Mouse (Mus musculus): ENCODE results near the gene Fbxw4.

The Fbxw4 gene

GRCm38 (mm10) chr19:45581257-45581656 lies 78.9 kb downstream of the Fbxw4 start:
- in situ Hi-C loops (cut with MboI; ENCODE audit: low sequenced_read_pairs) = no loop called here

DNA sequence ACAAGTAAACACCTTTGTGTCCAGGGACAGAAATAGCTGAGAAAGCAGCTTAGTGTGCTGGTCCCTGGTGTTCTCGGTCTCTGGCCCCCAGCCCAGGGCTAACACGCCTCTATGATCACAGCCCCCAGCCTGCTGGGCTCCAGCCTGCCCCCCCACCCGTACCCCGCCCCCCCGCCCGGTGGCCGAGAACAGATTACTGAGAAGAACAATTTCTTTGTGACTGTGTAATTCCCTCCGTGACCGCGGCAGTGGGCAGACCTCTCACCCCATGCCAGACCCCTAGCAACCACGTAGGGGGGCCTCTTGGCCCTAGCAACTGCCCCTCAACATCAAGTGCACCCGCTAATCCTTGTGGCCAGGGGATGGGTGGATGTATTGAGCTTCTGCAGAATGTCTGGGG lies 79.9 kb downstream of the Fbxw4 start:
- in situ Hi-C loops (cut with MboI; ENCODE audit: low sequenced_read_pairs) = no loop called here

DNA sequence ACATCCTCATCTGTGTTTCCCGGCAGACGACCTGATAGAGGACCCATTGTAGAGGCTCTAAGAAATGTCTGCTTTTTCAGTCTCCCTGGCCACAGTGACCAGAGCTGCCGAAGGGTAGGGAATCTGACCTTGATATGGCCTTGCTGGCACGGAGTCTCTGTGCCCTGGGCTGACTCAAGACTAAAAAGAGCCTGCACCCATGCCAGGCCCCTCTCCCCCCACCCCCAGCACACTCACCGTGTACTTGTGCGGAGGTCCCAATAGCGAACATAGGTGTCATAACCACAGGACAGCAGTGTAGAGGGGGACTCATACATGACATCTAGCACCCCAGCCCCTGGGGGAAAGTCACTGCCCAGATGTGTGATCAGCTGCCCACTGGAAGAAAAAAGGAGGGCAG lies 80.7 kb downstream of the Fbxw4 start:
- in situ Hi-C loops (cut with MboI; ENCODE audit: low sequenced_read_pairs) = no loop called here

GRCm38 (mm10) chr19:45578976-45579375 lies 81.1 kb downstream of the Fbxw4 start:
- in situ Hi-C loops (cut with MboI; ENCODE audit: low sequenced_read_pairs) = no loop called here

DNA sequence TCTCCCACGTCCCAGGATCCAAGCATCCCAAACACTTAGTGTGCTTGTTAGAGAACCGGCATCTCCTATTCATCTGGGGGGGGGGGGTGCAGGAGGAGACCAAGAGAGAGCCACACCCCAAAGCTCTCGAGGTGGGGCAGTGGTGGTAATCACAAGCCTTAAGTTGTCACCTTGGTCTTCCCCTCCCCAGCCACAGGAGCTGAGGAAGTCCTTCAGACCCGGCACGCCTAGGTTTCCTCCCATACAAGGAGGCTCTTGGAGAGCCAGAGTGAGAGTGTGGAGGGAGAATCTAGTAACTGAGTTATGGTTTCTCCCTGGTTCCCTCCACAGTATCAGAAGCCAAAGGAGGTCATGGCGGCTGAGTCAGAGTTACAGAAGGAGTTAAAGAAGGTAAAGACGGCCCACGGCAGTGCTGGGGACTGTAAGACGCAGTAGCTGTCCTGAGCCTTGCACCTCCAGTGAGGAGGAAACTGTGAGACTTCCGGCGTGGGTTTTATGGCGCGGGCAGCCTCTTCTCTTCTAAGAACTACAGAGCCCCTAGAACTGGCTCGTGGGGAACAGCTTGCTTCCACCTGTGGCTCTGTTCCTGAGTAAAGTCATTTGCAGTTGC lies 82.9 kb downstream of the Fbxw4 start:
- in situ Hi-C loops (cut with MboI; ENCODE audit: low sequenced_read_pairs) = no loop called here

- in situ Hi-C loops (cut with MboI; ENCODE audit: low sequenced_read_pairs) = no loop called here
Observed at GRCm38 (mm10) chr19:45575632-45576001, 84.5 kb downstream of the Fbxw4 start.

GRCm38 (mm10) chr19:45574941-45575631 lies 85.0 kb downstream of the Fbxw4 start:
- in situ Hi-C loops (cut with MboI; ENCODE audit: low sequenced_read_pairs) = no loop called here

DNA sequence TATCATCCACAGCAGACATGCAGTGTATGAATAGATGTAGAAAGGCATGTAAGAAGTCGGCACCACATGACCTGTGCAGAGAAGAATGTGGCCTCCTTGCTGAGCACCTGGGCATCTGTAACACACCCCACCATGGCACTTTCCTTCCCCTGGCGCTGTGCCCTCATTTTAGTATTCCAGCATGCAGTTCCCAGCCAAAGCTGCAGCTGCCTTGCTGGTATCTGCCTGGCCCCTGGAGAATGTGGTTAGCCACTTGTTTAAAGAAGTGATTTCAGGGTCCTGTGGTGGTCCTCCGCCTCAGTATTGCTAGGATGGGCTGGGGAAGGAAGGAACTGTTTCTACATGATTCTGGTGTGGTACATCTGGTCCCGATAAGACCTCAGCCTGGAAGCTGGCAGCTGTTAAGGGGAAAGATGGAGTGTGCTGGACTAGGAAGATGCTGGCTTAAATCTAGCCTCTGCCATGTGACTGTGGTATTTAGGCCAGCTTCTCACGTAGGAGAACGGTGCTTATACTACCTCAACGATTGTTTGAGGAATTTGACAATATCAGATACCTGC lies 85.7 kb downstream of the Fbxw4 start:
- in situ Hi-C loops (cut with MboI; ENCODE audit: low sequenced_read_pairs) = no loop called here

DNA sequence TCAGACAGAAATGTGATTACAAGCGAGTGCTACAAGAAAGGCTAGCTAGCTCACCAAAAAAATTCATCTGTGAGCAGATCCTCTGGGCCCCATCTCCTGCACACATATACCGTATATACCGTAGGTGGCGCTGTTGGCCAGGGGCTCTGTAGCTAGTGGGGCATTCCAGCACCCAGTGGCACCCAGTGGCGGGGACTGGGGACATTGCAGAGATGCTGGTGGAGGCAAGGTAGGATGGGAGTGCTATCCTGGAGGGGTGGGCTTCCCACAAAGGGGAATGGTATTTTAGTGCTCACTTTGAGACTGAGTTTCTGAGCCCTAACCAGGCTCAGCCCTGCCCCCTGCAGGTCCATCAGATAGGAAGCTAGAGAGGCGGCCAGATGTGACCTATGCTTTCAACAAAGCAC lies 86.2 kb downstream of the Fbxw4 start:
- in situ Hi-C loops (cut with MboI; ENCODE audit: low sequenced_read_pairs) = no loop called here

DNA sequence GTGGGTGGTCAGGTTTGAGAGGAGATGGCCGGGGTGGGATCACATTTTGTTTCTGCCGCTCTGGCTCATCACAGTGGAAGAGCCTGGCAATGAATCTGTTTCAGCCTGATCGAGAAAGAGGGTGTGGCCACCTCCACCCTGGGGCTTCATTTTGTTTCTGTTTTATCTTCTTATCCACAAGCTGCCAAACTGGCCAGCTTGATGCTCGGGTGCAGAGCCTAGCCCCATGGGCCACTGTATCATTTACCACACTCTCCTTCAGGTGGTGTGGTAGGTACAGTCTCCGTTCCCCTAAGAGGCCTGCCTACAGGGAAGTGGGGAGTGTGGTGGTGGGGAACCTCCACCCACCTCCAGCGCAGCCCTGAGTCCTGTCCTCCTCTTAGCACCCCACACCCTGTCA lies 87.1 kb downstream of the Fbxw4 start:
- in situ Hi-C loops (cut with MboI; ENCODE audit: low sequenced_read_pairs) = no loop called here

DNA sequence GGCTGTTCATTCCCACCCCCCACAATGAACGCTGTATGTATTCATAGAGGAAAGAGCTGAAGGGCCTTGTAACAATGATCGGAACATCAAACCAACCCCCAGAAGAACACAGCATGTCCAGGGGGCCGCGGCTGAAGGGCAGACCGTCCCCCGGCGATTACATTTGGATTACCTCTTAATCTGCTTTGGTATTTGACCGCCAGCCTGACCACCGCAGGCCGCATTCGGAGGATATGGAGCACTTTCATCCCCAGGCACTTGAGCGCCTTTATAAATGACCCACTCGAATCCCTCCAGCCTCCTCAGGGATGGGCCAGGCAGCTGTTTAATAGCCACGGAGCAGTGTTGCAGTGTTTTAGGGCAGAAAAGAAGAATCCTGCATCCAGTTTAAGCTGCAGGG lies 92.7 kb downstream of the Fbxw4 start:
- in situ Hi-C loops (cut with MboI; ENCODE audit: low sequenced_read_pairs) = no loop called here

DNA sequence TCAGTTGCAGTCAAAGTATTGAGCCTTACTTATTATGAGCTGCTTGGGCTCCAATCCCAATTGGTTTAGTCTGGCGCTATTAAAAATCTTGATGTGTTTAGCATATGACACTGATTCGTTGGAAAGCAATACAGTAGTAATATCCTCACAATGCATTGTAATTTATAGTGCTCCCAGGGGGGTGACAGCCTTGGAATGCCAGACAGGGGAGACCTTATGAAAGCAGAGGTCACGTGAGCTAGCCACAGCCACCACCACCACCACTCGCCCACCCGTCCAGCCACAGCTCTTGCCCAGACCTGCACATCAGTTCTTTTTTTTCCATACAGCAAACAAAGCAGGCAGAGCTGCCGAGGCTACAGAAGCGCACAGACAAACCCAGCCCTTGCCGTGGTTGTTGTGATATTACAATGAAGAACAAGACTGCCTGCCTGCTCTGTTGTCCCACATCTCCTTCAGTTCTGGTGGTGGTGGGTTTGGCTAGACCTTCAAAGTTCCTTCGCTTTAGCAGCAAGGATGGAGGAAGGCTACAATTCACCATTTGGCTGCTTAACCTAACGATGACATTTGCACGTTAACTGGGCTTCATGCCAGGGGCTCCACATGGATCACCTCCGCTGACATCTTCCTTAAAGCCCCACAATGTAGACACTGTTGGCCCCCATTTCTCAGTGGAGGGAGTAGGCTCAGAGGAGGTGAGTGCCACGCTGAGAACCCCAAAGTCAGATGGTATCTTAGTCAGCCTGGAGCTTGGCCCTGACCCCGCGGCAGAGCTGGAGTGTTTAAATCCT lies 94.0 kb downstream of the Fbxw4 start:
- in situ Hi-C loops (cut with MboI; ENCODE audit: low sequenced_read_pairs) = no loop called here

GRCm38 (mm10) chr19:45560153-45560890 lies 99.8 kb downstream of the Fbxw4 start, which contains the start of the genes Poll and Gm17018:
Gene Poll (minus strand): TSS chr19:45560531.
Gene Gm17018 (plus strand): TSS chr19:45560615.
- in situ Hi-C loops (cut with MboI; ENCODE audit: low sequenced_read_pairs) = no loop called here

GRCm38 (mm10) chr19:45554136-45554535 lies 106.0 kb downstream of the Fbxw4 start:
- in situ Hi-C loops (cut with MboI; ENCODE audit: low sequenced_read_pairs) = no loop called here

GRCm38 (mm10) chr19:45552187-45552586 lies 107.9 kb downstream of the Fbxw4 start:
- in situ Hi-C loops (cut with MboI; ENCODE audit: low sequenced_read_pairs) = no loop called here

DNA sequence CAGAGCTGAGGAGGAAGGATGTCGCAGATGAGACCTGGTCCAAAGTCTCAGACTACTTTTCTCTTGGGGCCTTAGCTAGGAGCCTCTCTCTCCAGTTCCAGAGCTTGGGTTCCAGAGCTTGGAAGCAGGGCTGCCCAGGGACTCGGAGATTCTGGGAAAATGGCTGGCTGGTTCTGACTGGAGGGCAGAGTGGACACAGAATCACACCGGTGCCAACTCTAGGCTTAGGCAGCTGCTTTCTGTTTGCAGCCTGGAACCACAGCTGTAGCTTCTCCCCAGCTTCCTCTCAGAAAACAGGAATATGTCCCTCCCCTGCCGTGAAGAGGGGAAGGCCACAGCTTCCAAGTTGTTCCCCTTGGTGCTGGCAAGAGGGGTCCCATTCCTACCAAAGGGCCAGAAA lies 110.2 kb downstream of the Fbxw4 start:
- in situ Hi-C loops (cut with MboI; ENCODE audit: low sequenced_read_pairs) = loop anchor here (10.0 kb wide), 1 partner anchor 325 kb away; no protein-coding TSS in a partner anchor

DNA sequence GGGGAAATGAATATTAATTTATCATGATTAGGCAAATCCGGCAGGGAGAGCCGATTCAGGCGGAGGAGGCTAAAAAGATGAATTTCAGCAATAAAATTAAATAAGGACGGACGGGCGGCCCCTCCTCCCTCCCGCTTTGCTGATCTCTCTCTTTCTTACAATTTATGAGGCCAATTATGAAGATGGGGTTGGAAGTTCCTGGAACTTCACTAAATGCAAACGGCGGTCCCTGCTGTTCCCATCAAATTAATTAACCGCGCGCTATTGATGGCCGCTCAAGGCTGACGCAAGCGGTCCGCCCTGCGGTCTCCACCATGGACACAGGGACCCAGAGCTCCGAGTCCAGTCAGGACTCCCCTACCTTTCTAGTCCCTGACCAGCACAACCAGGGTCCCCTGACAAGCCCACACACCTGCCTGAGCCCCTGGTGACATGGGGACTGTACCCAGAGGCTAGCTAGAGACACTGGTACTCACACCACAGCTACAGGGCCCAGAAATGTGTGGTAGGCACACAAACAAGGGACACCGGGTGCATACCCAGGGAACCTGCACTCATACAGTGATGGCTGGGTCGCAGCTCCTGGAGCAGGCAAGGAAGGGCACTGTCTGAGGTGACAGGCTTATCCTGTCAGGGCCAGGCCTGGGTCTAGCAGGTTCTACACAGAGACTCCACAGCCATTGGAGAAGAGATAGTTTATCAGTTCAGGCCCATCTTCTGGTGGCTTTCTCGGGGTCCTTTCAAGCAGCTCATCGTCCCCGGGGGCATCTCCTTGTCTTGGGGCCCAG lies 110.8 kb downstream of the Fbxw4 start:
- in situ Hi-C loops (cut with MboI; ENCODE audit: low sequenced_read_pairs) = loop anchor here (10.0 kb wide), 1 partner anchor 325 kb away; no protein-coding TSS in a partner anchor

DNA sequence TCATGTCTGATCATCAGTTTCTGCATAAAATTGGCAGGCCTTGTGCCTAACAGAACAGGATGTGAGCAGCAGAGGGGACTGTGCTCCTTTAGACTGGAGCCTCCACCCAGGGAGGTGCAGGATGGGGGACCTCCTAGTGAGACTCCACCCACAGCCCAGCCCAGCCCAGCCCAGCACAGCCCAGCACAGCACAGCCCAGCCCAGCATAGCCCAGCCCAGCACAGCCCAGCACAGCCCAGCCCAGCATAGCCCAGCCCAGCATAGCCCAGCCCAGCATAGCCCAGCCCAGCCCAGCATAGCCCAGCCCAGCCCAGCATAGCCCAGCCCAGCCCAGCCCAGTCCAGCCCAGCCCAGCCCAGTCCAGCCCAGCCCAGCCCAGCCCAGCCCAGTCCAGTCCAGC lies 111.9 kb downstream of the Fbxw4 start:
- in situ Hi-C loops (cut with MboI; ENCODE audit: low sequenced_read_pairs) = loop anchor here (10.0 kb wide), 1 partner anchor 323 kb away; no protein-coding TSS in a partner anchor

- in situ Hi-C loops (cut with MboI; ENCODE audit: low sequenced_read_pairs) = loop anchor here (10.0 kb wide), 1 partner anchor 320 kb away; no protein-coding TSS in a partner anchor
Observed at GRCm38 (mm10) chr19:45544925-45545321, 115.2 kb downstream of the Fbxw4 start.
